Mouse (Mus musculus) MEL (cell line): ENCODE data around the gene Pappa2.

Experiments used
- CHD2 ChIP-seq: IDR thresholded peaks from 2 replicates; pipeline ENCODE4 v1.6.1; 2011; ENCODE audit warnings: low read length, improper control_type of control experiment
- CTCF ChIP-seq, 3 experiments: IDR thresholded peaks in 2 of 3; conservative IDR thresholded peaks in 1 of 3; 2 replicates each; pipeline ENCODE4 v1.5.1; 2011 to 2012; ENCODE audit warnings: low read length in 3 of 3, low read depth in 2 of 3, mild to moderate bottlenecking in 2 of 3, improper control_type of control experiment in 1 of 3, inconsistent platforms in 1 of 3, mixed read lengths in 1 of 3, moderate library complexity in 1 of 3; ENCODE audit not compliant: control insufficient read depth in 1 of 3, insufficient read depth in 1 of 3, poor library complexity in 1 of 3, severe bottlenecking in 1 of 3
- E2F4 ChIP-seq: IDR thresholded peaks from 2 replicates; pipeline ENCODE4 v1.6.1; 2011; ENCODE audit warnings: low read depth, low read length, improper control_type of control experiment, borderline replicate concordance
- EP300 ChIP-seq, 2 experiments: IDR thresholded peaks; 2 replicates each; pipeline ENCODE4 v1.6.1; 2011; ENCODE audit warnings: improper control_type of control experiment in 2 of 2, low read length in 2 of 2, low read depth in 1 of 2, mild to moderate bottlenecking in 1 of 2
- GABPA ChIP-seq: IDR thresholded peaks from 2 replicates; pipeline ENCODE4 v1.6.1; 2012; ENCODE audit warnings: low read depth, mild to moderate bottlenecking, inconsistent platforms, low read length, improper control_type of control experiment, moderate library complexity
- MAX ChIP-seq: IDR thresholded peaks from 2 replicates; pipeline ENCODE4 v1.6.1; 2011; ENCODE audit warnings: low read length, improper control_type of control experiment
- MXI1 ChIP-seq: IDR thresholded peaks from 2 replicates; pipeline ENCODE4 v1.6.1; 2011; ENCODE audit warnings: mild to moderate bottlenecking, low read depth, low read length, improper control_type of control experiment
- POLR2A ChIP-seq, 2 experiments: IDR thresholded peaks; 2 replicates each; pipeline ENCODE4 v1.6.1; 2011 to 2012; ENCODE audit warnings: low read length in 2 of 2, mild to moderate bottlenecking in 2 of 2, control low read depth in 1 of 2, improper control_type of control experiment in 1 of 2, low read depth in 1 of 2, moderate library complexity in 1 of 2; ENCODE audit not compliant: control insufficient read depth in 1 of 2, insufficient read depth in 1 of 2, poor library complexity in 1 of 2
- TBP ChIP-seq: IDR thresholded peaks from 2 replicates; pipeline ENCODE4 v1.8.0; 2011; ENCODE audit warnings: low read depth, low read length, improper control_type of control experiment
- UBTF ChIP-seq: IDR thresholded peaks from 2 replicates; pipeline ENCODE4 v1.6.1; 2012; ENCODE audit warnings: low read depth, mild to moderate bottlenecking, inconsistent platforms, low read length, improper control_type of control experiment, moderate library complexity, borderline replicate concordance; ENCODE audit not compliant: insufficient read depth

GRCm38 (mm10) chr1:158732868-158733496, 247.3 kb downstream of the Pappa2 start:
- TF ChIP-seq POLR2A (IDR thresholded peaks at IDR 0.05; ENCODE audit: control insufficient read depth in 1 of 2, insufficient read depth in 1 of 2, low read depth in 1 of 2, low read length in 2 of 2, poor library complexity in 1 of 2) (no peak), CTCF (IDR thresholded peaks at IDR 0.05 in 2 of 3, conservative IDR thresholded peaks at IDR 0.05 in 1 of 3; ENCODE audit: control insufficient read depth in 1 of 3, insufficient read depth in 1 of 3, low read depth in 2 of 3, low read length in 3 of 3, poor library complexity in 1 of 3, severe bottlenecking in 1 of 3) (no peak), TBP (no peak), EP300 (IDR thresholded peaks at IDR 0.05; ENCODE audit: low read depth in 1 of 2, low read length in 2 of 2) (no peak), MAX (no peak), UBTF (no peak), GABPA (no peak), MXI1 (no peak), CHD2 (no peak), E2F4 (no peak)
